Mouse (Mus musculus) forebrain, embryonic 11.5 days (tissue): ENCODE results near the gene Ercc1. TPM values are rescaled to one million over a fixed set of nuclear protein-coding genes. Genes with fewer than 3 reads are reported as not detected.
A peak's percentile ranks its signal among the peaks of the same experiment; 100 is the strongest.

Experiments
- ATAC-seq: fragments of 200-750 bp; cut with Nextera tagmentation; replicated peaks from 2 replicates; pipeline ENCODE4 v1.8.0; 2017; ENCODE audit warnings: moderate TSS enrichment; ENCODE audit not compliant: low FRiP score
- DNase-seq: peaks from one replicate; pipeline ENCODE4 v3.0.0-alpha.2; 2017; ENCODE audit warnings: low spot score
- H3K27ac ChIP-seq: fragments of 300-500 bp; sonication (generic); 2 replicates; pipeline ENCODE4 v1.5.1; 2014; ENCODE audit warnings: low read depth, low read length
- H3K27me3 ChIP-seq: fragments of 300-500 bp; sonication (generic); 2 replicates; pipeline ENCODE4 v1.6.1; 2014; ENCODE audit warnings: mild to moderate bottlenecking, low read length, mixed read lengths; ENCODE audit not compliant: control insufficient read depth, insufficient read depth
- H3K36me3 ChIP-seq: fragments of 300-500 bp; sonication (generic); 2 replicates; pipeline ENCODE4 v1.6.1; 2014; ENCODE audit warnings: mild to moderate bottlenecking, low read length, moderate library complexity, mixed read lengths; ENCODE audit not compliant: control insufficient read depth, insufficient read depth
- H3K4me1 ChIP-seq: fragments of 300-500 bp; sonication (generic); replicated peaks from 2 replicates; pipeline ENCODE4 v1.6.1; 2014; ENCODE audit warnings: low read length, mixed read lengths; ENCODE audit not compliant: control insufficient read depth, insufficient read depth
- H3K4me2 ChIP-seq: fragments of 300-500 bp; sonication (generic); 2 replicates; pipeline ENCODE4 v1.6.1; 2014; ENCODE audit warnings: low read depth, mild to moderate bottlenecking, low read length, moderate library complexity, mixed read lengths; ENCODE audit not compliant: severe bottlenecking
- H3K4me3 ChIP-seq: fragments of 300-500 bp; sonication (generic); 2 replicates; pipeline ENCODE4 v1.5.1; 2014; ENCODE audit warnings: low read depth, low read length
- H3K9ac ChIP-seq: fragments of 300-500 bp; sonication (generic); 2 replicates; pipeline ENCODE4 v1.6.1; 2014; ENCODE audit warnings: low read length
- H3K9me3 ChIP-seq: fragments of 300-500 bp; sonication (generic); 2 replicates; pipeline ENCODE4 v1.6.1; 2016; ENCODE audit warnings: low read length, mixed read lengths; ENCODE audit not compliant: control insufficient read depth
- WGBS: fragments of 180-500 bp; shearing (Covaris S2); extraction: QIAGEN DNeasy Blood & Tissue Kit; methylation state at CpG from one replicate; pipeline ENCODE4 v1.1.7; 2014; 5-methylcytosine and 5-hydroxymethylcytosine counted together
- polyA plus RNA-seq: library from polyadenylated mRNA; unstranded; fragments of >200 nt; fragmentation: Nextera tagmentation; extraction: Ambion mirVana; gene quantifications from 2 replicates; pipeline ENCODE4 v1.2.1, GENCODE M21; 2014

Gene Ercc1
- 94.4 and 100 TPM in 2 replicates for polyA plus RNA-seq

DNA sequence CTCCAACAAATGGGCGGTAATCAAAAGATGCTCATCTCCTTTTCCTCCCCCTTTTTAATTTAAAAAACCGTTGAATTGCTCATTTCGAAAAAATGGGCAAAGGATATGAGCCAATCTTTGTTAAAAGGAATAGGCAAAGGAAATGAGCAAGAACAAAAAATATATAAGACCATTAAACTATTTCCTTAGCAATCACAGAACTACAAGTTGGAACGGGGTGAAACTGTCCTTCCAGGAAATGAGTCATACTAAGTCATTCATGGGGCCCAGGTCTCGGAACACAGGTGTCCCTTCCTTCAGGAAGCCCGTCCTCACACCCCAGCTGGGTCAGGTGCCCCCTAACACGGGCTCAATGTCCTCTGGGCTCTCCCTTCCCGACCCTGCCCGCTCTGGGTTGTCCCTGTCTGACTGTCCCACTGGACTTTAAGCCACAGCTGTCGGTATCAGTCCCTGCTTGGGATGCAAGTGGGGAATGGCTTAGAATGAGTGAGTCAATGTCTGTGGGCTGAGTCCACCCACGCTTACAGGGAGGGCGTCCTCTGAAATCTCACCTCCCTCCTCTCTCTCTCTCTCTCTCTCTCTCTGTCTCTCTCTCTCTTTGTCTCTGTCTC is at the start of gene Ercc1:
Gene Ercc1 (plus strand): TSS at position 542 of the 611 bp plus-strand sequence.
- H3K27ac ChIP-seq, result peak within 1 kb of the TSS; percentile 55
- H3K4me2 ChIP-seq, result peak within 1 kb of the TSS; percentile 78
- H3K9me3 ChIP-seq, result no peaks in the 10 kb centered on the region
- H3K9ac ChIP-seq, result peak within 1 kb of the TSS; percentile 76
- peak; percentile 63 for DNase-seq
- 0 out of 2 replicates have a peak, but pooled peaks have one; percentile 1 for ATAC-seq
- H3K36me3 ChIP-seq, result peaks cover 3% of the 10 kb centered on the region; the same call in 1 of the 2 replicates
- H3K4me1 ChIP-seq, result peaks cover 9% of the 10 kb centered on the region
- peak within 1 kb of the TSS; percentile 70 for H3K4me3 ChIP-seq
- peaks cover 8% of the 10 kb centered on the region; the same call in 1 of the 2 replicates for H3K27me3 ChIP-seq
- 26% methylated on average over 12 of the region's 12 CpGs for WGBS

DNA sequence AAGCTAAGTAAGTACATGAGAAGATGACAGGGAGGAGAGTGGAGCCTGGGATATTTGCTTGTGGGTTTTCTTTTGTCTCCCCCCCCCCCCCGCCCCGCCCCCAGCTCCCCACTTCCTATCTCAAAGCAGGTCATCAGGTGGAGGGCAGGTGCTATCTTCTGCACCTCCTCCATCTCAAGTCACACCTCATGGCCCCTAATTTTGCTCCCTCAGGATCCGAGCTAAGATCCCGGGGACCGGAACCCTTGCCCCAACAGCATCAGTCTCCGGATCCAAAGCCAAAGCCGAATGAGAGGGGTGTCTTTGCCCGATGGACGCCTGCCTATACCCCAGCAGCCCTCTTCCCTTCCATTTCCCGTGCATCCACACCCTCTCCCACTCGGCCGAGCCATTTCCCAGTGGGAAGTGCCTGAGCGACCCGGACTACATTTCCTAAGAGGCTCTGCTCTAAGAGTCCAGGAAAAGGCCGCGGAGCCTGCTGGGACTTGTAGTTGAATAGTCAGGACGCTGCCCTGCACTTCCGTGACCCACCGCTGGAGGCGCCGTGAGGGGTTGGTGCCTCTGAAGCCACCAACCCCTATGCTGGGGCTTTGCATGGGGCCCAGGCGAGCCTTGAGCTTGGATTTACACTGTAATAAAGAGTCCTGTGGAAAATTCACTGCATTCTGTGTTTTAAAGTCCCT is 48.9 kb upstream of the Ercc1 start:
- Histone ChIP-seq H3K9me3 (no peaks in the 10 kb centered on the region), H3K4me3 (peak overlapping the region; percentile 21; the same call in 1 of the 2 replicates), H3K4me1 (peaks cover 9% of the 10 kb centered on the region), H3K27me3 (no peaks in the 10 kb centered on the region), H3K27ac (no peak overlapping the region), H3K9ac (peak overlapping the region; percentile 20; the same call in 1 of the 2 replicates), H3K4me2 (peak overlapping the region; percentile 45; the same call in 1 of the 2 replicates), H3K36me3 (no peaks in the 10 kb centered on the region)
- DNase-seq (peak; percentile 97), ATAC-seq (peak; percentile 83)
- 13% methylated on average over 20 of the region's 22 CpGs for WGBS

DNA sequence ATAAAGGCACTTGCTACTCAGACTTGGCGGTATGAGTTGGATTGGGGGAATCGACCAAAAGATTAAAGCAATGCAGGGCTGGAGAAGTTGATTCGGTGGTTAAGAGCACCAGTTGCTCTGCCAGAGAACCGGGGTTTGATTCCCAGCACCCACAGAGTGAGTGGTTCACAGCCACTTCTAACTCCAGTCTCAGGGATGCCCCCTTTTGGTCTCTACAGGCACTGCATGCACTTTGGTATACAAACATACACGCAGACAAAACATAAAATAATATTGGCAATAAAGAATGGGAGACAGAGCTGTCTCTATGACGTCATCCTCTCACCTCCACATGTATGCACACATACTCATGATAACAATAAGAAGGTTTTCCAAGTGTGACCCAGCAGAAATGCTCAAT is 47.5 kb upstream of the Ercc1 start:
- Histone ChIP-seq H3K27ac (no peak overlapping the region), H3K4me3 (no peak overlapping the region), H3K36me3 (no peaks in the 10 kb centered on the region), H3K9ac (no peak overlapping the region), H3K4me1 (0 out of 2 replicates have a peak, but pooled peaks cover 3% of the 10 kb centered on the region), H3K9me3 (no peaks in the 10 kb centered on the region), H3K4me2 (no peak overlapping the region), H3K27me3 (peaks cover 2% of the 10 kb centered on the region)
- WGBS, result 89% methylated on average over 6 of the region's 6 CpGs
- no peak for DNase-seq
- no peak for ATAC-seq

DNA sequence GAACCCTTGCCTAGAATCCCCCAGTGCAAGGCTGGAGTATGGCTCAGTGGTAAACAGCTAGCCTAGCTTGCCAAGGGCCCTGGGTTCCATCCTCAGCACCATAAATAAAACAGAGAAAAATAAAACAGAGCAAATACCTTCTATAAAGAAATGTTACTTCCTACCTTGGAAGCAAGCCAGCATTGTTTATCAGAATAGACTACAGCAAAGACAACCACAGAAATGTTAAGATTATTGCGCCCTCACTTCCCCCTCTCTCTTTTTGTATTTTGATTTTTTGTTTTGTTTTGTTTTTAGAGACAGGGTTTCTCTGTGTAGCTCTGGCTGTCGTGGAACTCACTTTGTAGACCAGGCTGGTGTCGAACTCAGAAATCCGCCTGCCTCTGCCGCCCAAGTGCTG is 46.8 kb upstream of the Ercc1 start:
- H3K27ac ChIP-seq, result no peak overlapping the region
- WGBS, result 91% methylated on average over 5 of the region's 5 CpGs
- ATAC-seq, result no peak

DNA sequence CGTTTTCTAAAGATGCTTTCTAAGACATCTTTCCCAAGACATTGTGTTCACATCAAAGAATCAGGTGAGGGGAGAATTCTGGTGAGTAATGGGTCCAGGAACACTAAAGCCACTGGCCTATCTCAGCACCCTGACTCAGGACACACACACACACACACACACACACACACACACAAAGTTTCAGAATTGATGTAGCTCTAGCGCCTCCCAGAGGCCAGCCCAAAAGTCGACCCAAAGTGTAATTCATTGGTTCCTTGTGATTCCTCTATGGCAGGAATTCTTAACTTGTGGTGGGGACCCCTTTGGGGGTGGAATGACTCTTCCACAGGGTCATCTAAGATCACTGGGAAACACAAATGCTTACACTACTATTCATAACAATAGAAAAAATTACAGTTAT is 45.4 kb upstream of the Ercc1 start:
- Histone ChIP-seq H3K9ac (no peak overlapping the region), H3K27ac (no peak overlapping the region), H3K4me1 (peaks cover 6% of the 10 kb centered on the region; the same call in 1 of the 2 replicates), H3K4me2 (no peak overlapping the region), H3K27me3 (peaks cover 22% of the 10 kb centered on the region), H3K4me3 (no peak overlapping the region), H3K9me3 (no peaks in the 10 kb centered on the region), H3K36me3 (no peaks in the 10 kb centered on the region)
- ATAC-seq, result no peak
- DNase-seq, result peak; percentile 80
- WGBS, result 26% methylated on average over 3 of the region's 3 CpGs

More for the DNA sequence above, 46.8 kb upstream of the Ercc1 start:
- no peak overlapping the region for H3K4me3 ChIP-seq
- no peak overlapping the region for H3K9ac ChIP-seq
- H3K36me3 ChIP-seq, result no peaks in the 10 kb centered on the region
- peaks cover 9% of the 10 kb centered on the region for H3K27me3 ChIP-seq
- no peak for DNase-seq
- no peak overlapping the region for H3K4me2 ChIP-seq
- H3K4me1 ChIP-seq, result 0 out of 2 replicates have a peak, but pooled peaks cover 3% of the 10 kb centered on the region
- no peaks in the 10 kb centered on the region for H3K9me3 ChIP-seq

DNA sequence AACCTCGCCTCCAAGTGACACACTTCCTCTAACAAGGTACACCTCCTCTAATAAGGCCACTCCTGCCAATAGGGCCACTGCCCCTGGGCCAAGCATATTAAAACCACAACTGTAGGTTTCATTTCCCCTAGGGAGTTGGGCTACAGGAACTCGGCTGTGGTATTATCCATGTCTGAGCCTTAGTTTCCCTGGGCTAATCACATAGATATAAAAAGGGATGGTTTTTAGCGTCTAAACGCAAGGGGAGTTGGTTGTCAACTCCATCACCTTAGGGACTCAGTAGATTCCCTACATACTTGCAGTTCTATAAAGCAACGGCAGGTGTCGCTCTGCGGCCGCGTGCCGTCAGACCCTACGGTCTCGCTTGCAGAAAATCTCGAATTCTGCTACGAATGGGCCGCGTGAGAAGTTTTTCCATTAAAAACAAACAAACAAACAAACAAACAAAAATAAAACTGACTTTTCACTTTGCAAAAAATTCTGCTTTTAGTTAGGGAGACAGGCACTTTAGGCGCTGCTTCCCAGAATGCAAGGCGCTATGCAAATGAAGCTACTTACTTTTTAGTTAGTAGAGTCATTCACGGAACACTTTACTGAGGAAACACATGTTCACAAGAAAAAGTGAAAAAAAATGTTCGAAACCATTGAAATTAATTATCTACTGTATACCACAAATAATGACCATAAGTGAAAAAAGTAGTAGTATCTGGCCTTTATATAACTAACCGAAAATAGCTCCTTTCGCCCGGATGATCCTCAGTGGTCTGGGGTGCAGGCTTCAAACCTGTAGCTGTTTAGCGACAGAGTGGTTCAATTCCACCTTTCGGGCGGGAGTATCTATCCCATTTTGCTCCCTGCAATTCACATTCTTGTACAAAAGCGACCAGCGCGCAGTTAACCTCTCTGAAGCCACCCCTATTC is 43.8 kb upstream of the Ercc1 start:
- Histone ChIP-seq H3K4me3 (peak overlapping the region; percentile 33), H3K36me3 (no peaks in the 10 kb centered on the region), H3K9ac (peak overlapping the region; percentile 16; the same call in 1 of the 2 replicates), H3K27me3 (peaks cover 36% of the 10 kb centered on the region), H3K27ac (no peak overlapping the region), H3K4me1 (peaks cover 10% of the 10 kb centered on the region; the same call in 1 of the 2 replicates), H3K9me3 (no peaks in the 10 kb centered on the region), H3K4me2 (peak overlapping the region; percentile 46)
- DNase-seq (peak; percentile 85), ATAC-seq (peak; percentile 82)
- under 1% methylated on average over 29 of the region's 29 CpGs for WGBS

DNA sequence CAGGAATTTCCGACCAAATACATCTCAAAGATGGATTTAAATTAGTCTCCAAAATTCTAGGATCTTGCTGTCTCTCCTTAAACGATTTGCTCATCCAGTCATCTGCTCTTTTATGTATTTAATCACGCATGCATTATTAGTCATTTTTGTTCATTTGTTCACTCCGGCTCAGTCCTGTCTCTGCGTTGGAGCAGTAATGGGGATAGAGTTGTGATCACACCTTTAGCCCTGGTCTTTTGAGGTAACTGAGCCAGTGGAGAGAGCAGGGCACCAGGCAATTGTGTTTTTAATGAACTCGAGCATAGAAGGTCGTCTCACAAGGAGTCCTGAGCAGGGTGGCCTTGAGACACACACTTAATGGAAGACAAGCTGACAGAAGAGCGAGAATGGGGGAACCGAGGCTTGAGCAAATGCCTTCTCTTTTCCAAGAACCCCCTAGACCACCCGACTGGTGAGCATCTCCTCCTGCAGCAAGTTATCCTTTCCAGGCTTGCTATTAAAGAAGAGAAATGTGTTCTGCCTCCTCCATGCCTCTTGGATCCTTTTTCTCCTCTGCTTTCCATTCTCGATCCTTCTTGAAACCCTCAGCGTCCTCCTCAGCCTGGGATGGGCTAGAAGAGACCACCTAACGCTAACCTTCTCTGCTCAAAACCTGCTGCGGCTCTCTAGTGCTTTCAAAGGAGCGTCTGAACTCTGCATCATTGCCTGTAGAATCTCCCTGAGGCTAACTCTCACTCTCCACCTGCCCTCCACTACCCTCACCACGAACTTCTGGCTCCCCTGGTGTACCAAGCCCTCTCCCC is 42.9 kb upstream of the Ercc1 start:
- peak overlapping the region; percentile 22; the same call in 1 of the 2 replicates for H3K4me3 ChIP-seq
- no peak for ATAC-seq
- WGBS, result 10% methylated on average over 16 of the region's 16 CpGs
- no peak overlapping the region for H3K27ac ChIP-seq
- no peak overlapping the region for H3K9ac ChIP-seq
- H3K36me3 ChIP-seq, result no peaks in the 10 kb centered on the region
- DNase-seq, result peak; percentile 56
- peaks cover 10% of the 10 kb centered on the region; the same call in 1 of the 2 replicates for H3K4me1 ChIP-seq
- peak overlapping the region; percentile 46 for H3K4me2 ChIP-seq
- H3K27me3 ChIP-seq, result peaks cover 45% of the 10 kb centered on the region
- H3K9me3 ChIP-seq, result no peaks in the 10 kb centered on the region
